Mouse (Mus musculus): ENCODE measurements around the gene Ugdh.

DNA sequence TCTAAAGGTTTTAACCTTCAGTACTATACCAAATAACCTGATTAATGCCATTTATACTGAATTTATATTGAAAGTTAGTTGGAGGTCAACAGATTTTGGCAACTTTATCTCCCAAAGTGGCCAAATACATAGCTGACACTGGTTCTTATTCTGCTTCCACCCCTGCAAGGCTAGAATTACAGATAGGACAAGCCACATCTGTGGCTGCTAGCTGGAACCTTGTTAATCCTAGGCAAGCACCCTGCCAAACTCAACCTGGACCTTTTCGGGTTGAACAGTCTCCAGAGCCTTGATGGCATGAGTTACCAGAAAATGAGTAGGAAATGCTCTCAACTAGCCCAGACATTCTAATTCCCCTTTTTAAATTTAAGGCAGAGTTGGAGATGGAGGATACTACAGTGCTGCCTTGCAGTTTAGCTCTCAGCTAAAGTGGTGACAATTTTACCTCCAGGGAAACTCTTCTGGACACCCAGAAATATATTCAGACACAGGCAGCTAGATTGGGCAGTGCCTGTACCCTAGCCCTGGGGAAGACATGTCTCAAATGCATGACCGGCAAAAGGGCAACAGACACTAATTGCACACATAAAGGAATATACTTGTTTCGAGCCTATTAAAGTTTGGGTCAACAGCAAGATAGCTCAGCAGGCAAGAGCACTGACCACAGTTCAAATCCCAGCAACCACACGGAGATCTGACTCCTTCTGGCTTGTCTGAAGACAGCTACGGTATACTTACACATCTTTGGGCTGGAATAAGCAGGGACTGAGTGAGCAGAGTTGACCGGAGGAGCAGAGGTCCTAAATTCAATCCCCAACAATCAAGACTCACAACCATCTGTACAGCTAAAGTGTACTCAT is 48.5 kb downstream of the Ugdh start:
- TF ChIP-seq CTCF (IDR thresholded peaks at IDR 0.05; ENCODE audit: borderline replicate concordance, control insufficient read depth, extremely low read depth, insufficient read depth, low read length, poor library complexity): no peak
- TF ChIP-seq POLR2A (IDR thresholded peaks at IDR 0.05; ENCODE audit: control insufficient read depth, extremely low read depth, insufficient read depth, low read length, poor library complexity): no peak

Measured in thymus, adult 2 months (tissue).